Comparison of ENCODE assay signal across 9 mouse cellular contexts in the genomic region with DNA sequence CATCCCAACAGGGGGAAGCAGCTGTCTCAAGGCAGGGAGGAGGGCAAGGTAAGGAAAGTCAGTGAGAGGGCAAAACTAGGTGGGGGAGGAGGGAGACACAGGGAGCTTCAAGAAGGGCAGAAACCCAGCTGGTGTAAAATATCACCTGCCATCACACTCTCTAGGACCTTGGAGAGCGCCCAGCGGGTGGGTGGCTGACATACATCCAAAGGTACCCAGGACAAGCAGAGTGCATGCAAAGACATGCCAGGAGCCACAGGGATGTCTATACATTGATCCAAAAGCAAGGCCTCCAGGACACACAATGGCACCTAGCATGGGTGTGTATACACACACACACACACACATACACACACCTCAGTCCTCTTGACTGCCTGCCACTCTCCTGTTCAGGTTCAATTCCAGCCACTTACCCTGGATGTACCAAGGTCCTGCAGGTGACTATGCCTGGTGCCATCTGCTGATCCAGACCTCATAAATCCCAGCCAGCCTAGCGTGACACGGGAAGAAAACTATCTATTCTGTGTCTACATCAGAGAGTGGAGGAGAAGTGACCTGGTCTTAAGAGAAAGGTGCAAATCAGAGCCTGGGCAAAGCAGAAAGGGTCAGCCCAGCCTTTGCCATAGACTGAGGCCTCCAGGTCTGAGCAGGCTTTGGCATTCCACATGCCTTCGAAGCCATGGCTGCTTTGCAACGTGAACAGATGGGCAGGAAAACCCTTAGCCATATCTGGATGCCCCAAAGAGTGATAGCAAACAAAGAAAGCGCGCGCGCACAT. TPM values are rescaled to one million over a fixed set of nuclear protein-coding genes. Genes with fewer than 3 reads are reported as not detected.
A peak's percentile ranks its signal among the peaks of the same experiment; 100 is the strongest.
DNase-seq lines count a peak whose midpoint lies in the region; ATAC-seq lines count a peak whose summit lies in the region.
"Had no signal": no experiment of that assay in that cellular context is flagged by ENCODE, and none has a peak within 500 bp of the region (broad histone marks: within the 10 kb centered on the region; RNA-seq: fewer than 3 reads in every experiment).

No protein-coding gene starts in this region.

- no peak overlapping the region for H3K27ac ChIP-seq in embryonic facial prominence, embryonic 11.5 days (replicated peaks; ENCODE audit: low read depth, low read length)
- H3K27ac ChIP-seq in midbrain, embryonic 13.5 days, result no peak overlapping the region
- H3K27ac ChIP-seq: hindbrain, embryonic 12.5 days had no signal

- H3K36me3 ChIP-seq in embryonic facial prominence, embryonic 11.5 days (replicated peaks; ENCODE audit: control insufficient read depth, insufficient read depth, low read depth, low read length), result no peaks in the 10 kb centered on the region
- no peaks in the 10 kb centered on the region for H3K36me3 ChIP-seq in midbrain, embryonic 13.5 days
- H3K36me3 ChIP-seq: hindbrain, embryonic 12.5 days had no signal

- H3K27me3 ChIP-seq in embryonic facial prominence, embryonic 11.5 days (ENCODE audit: control insufficient read depth, insufficient read depth, low read length), result peaks cover 27% of the 10 kb centered on the region
- peaks cover 34% of the 10 kb centered on the region for H3K27me3 ChIP-seq in midbrain, embryonic 13.5 days

- H3K9me3 ChIP-seq in embryonic facial prominence, embryonic 11.5 days (replicated peaks; ENCODE audit: control insufficient read depth, low read length), result no peaks in the 10 kb centered on the region
- H3K9me3 ChIP-seq in midbrain, embryonic 13.5 days, result no peaks in the 10 kb centered on the region
- H3K9me3 ChIP-seq: hindbrain, embryonic 12.5 days had no signal

- no peak overlapping the region for H3K4me2 ChIP-seq in embryonic facial prominence, embryonic 11.5 days (ENCODE audit: low read depth, low read length)
- H3K4me2 ChIP-seq in midbrain, embryonic 13.5 days (replicated peaks), result no peak overlapping the region
- H3K4me2 ChIP-seq: hindbrain, embryonic 12.5 days had no signal

- WGBS in embryonic facial prominence, embryonic 11.5 days, result 62% methylated on average over 10 of the region's 10 CpGs
- WGBS in midbrain, embryonic 13.5 days, result 70% methylated on average over 10 of the region's 10 CpGs

- DNase-seq in cerebellum, adult 11-12 months, result peak; percentile 52
- DNase-seq in cerebellum, postnatal 36 days, result no peak
- DNase-seq in ovary, postnatal 36 days (ENCODE audit: low spot score), result peak; percentile 39
- DNase-seq in ovary, postnatal 14 days (ENCODE audit: low spot score), result no peak
- peak; percentile 69 for DNase-seq in embryonic facial prominence, embryonic 11.5 days (ENCODE audit: low spot score)
- peak; percentile 40 for DNase-seq in thymus, postnatal 14 days
- DNase-seq in right cerebral cortex, postnatal 14 days, result no peak

- no peak overlapping the region for H3K9ac ChIP-seq in embryonic facial prominence, embryonic 11.5 days (replicated peaks; ENCODE audit: low read length)
- H3K9ac ChIP-seq in midbrain, embryonic 13.5 days (replicated peaks), result no peak overlapping the region
- H3K9ac ChIP-seq: hindbrain, embryonic 12.5 days had no signal

- no peaks in the 10 kb centered on the region for H3K4me1 ChIP-seq in embryonic facial prominence, embryonic 11.5 days (ENCODE audit: control insufficient read depth, insufficient read depth, low read length)
- H3K4me1 ChIP-seq in midbrain, embryonic 13.5 days (replicated peaks), result peaks cover 30% of the 10 kb centered on the region

- H3K4me3 ChIP-seq in embryonic facial prominence, embryonic 11.5 days (ENCODE audit: low read depth, low read length), result no peak overlapping the region
- H3K4me3 ChIP-seq in midbrain, embryonic 13.5 days (replicated peaks), result no peak overlapping the region
- H3K4me3 ChIP-seq: hindbrain, embryonic 12.5 days had no signal

- ATAC-seq in embryonic facial prominence, embryonic 11.5 days (replicated peaks; ENCODE audit: insufficient number of reproducible peaks, low FRiP score, low TSS enrichment, low read depth), result no peak
- no peak for ATAC-seq in midbrain, embryonic 13.5 days

RNA-seq across cellular contexts. Expression of a gene that starts 25.6 kb away (rescaled TPM):
- polyA plus RNA-seq in embryonic facial prominence, embryonic 11.5 days (2014; fragmentation: Nextera tagmentation; extraction: Ambion mirVana), result 1.1 and 1.5 TPM in 2 replicates
- polyA plus RNA-seq in midbrain, embryonic 13.5 days (2015; fragmentation: Nextera tagmentation; extraction: Ambion mirVana), result 7.3 and 10.4 TPM in 2 replicates

RNA-seq across cellular contexts. Expression of a gene that starts 34.3 kb away (rescaled TPM):
- 0.71 and 0.74 TPM in 2 replicates for polyA plus RNA-seq in embryonic facial prominence, embryonic 11.5 days (2014; fragmentation: Nextera tagmentation; extraction: Ambion mirVana)
- 1.7 and 1.8 TPM in 2 replicates for polyA plus RNA-seq in midbrain, embryonic 13.5 days (2015; fragmentation: Nextera tagmentation; extraction: Ambion mirVana)

Comparison
In these comparisons a context has a peak if more than half of its experiments do, and no peak if none do; other contexts are left out.
1. DNase-seq: peak in cerebellum, adult 11-12 months (single experiment), ovary, postnatal 36 days (single experiment), embryonic facial prominence, embryonic 11.5 days (single experiment) and thymus, postnatal 14 days (single experiment); none in cerebellum, postnatal 36 days (0 of 2), ovary, postnatal 14 days (single experiment) and right cerebral cortex, postnatal 14 days (single experiment).